Mouse (Mus musculus) kidney, adult 11 months (tissue): ENCODE data around the gene Hddc3.

Experiments
- DNase-seq: peaks from one replicate; pipeline ENCODE4 v3.0.0; 2022

Gene Hddc3

DNA sequence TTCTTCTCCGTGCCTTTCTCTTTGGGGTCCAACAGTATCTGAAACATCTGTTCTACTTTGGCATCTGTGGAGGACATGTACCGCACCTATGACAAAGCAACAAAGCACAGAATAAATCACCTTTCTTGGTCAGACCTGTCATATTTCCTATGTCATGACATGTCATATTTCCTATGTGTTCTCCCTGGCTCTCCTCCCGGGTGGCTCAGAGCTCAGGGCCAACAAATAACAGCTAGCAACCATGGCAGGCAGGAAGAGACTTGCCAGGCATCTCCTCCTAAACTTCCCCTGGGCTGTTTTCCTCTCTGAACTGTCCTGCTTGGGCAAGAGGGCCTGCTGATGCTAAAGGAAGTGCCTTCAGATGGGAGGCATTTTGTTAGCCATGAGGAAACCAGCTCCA is 6.0 kb upstream of the Hddc3 start:
- DNase-seq: no peak

DNA sequence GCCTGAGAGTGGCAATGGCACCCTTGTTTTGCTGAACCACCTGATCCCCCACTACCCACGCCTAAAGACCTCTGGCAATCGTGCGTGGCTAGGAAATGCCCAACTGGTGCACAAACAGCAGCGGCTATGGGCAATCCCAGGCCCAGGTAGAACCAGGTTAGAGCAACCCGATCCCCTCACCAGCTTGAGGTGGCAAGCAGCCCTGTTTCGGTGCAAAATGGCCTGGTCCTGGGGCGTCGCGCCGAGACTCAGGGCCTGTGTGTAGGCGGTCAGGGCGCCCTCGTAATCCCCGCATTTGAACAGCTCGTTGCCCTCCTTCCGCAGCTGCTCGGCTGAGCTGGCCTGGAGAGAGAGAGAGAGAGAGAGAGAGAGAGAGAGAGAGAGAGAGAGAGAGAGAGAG is 3.5 kb upstream of the Hddc3 start:
- DNase-seq: peak; percentile 28

DNA sequence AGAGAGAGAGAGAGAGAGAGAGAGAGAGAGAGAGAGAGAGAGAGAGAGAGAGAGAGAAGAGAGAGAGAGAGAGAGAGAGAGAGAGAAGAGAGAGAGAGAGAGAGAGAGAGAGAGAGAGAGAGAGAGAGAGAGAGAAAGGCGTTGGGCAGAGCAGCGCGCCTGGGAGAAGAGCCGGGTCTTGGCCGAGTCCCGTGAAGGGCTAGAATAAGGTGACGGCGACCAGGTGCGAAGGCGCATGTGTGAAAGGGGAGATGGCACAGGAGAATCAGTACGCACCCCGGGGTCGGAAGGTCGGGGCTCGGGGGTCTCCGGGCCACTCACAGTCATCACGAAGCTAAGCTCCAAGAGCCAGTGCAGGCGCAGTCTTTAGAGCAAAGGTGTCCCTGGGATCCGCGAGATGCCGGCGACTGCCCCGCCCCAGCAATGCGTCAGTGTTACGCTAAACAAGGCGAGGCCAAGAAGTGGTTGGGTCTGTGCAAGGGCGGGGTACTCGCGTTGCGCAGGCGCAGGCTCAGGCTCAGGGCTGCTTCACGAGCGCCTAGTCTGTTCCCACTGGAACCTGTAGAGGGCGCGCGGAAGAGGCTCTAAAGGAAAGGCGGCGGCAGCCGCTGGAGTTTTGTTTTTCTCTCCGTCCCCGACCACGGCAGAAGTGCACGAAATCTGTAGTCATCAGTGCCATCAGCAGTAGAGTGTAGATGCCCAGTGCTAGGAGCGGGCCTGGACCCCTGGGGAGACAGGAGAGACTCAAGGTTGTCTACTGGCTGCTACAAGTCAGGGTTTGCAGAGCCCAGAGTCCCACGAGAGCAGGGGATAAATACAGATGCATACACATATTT is 2.9 kb upstream of the Hddc3 start:
- peak; percentile 98 for DNase-seq

DNA sequence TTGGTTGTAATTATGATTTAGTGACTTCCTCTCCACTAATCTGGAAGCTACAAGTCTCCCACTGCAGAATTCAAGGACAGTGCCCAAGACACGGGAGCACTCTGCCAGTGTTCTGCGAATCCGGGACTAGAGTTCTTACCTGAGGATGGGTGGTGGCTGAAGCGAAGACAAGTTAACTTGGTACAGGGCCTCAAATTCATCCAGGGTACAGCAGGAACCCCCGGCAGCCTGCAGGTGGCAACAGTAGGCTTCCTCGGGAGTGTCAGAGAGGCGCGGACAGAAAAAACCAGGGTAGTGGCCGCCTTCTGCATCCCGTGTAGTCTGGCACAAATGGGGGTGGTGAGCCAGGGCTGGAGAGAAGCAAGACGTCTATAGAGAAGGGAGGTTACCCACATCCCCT is 2.1 kb upstream of the Hddc3 start, which contains the start of gene Unc45a:
Gene Unc45a (minus strand): TSS at position 213 of the 400 bp plus-strand sequence.
- DNase-seq: peak; percentile 77

DNA sequence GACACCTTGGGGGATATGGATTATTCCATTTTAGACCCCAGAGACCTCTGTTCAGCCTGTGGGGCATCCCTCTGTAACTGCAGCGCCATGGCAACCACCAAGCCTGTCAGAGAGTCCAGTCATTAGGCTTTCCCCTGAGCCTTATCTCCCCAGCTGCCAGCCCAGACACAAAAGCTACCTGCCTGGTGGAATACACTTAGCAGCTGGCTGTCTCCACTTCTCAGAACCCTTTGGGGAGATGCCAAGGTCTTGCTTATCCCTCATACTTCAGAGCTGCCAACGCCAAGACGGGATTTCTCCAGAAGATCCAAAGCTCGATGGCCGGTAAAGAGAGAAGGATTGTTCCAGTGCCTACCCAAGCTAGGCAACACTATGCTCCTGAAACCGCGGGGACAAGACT is 1.1 kb upstream of the Hddc3 start:
- no peak for DNase-seq

DNA sequence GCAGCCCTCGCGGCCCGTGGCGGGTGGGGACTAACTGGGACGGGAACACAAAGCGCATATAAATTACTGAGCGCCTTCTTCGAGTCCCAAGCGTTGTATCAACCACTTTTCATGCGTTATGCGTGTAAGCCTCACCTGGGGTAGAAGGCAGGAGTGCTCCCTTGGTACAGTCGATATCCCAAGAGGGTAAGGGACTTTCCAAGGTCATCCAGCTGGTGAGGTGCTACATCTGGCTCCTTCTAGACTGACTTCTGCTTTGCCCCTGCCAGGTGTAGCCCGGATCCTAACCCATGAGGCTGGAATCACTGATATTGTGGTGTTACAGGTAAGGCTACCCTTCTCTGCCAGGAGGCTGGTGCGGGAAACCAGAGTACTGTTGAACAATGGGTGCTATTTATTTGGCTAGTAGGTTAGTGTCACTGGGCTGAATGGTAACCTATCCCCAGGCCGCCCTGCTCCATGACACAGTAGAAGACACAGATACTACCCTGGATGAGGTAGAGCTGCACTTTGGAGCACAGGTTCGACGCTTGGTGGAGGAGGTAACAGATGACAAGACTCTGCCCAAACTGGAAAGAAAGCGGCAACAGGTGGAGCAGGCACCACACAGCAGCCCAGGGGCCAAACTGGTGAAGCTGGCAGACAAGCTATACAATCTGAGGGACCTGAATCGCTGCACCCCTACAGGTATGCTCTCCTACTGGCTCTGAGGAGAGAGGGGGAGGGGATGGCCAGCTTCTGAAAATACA is 540 bp downstream of the Hddc3 start:
- DNase-seq: no peak

DNA sequence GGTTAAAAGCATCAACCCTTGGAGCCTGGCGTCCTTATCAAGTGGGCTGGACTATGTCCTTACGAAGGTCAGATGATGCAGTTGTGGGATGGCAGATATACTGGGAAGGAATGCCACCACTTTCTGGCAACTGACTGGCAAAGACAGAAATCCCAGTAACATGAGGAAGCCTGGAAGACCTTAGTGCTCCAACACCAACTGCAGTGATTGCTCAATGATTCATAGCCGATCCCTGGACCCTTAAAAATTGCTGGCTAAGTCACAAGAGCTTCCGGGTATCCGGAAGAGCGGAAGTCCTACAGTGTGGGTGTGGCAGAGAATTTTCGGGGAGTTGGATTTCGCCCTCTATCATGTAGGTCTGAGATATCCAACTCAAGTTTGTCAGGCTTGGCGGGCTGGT is 3.3 kb downstream of the Hddc3 start:
- no peak for DNase-seq

DNA sequence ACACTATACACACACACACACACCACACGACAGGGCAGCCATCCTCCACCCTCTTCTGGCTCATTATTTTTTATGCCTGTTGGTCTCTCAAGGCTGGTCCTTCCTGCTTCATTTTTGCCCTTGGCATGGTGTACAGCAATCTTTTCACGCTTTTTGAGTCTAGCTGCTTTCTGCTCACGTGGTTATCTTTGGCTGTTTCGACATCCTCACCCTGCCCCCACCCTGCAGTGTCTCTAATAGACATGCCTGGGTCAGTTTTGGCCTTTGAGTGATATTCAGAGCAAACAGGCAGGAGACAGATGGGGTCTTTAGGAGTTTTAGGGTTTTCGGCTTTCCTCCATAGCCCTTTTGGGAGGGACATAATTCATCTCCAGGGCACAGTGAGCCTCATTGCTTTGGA is 3.9 kb downstream of the Hddc3 start:
- DNase-seq: no peak

DNA sequence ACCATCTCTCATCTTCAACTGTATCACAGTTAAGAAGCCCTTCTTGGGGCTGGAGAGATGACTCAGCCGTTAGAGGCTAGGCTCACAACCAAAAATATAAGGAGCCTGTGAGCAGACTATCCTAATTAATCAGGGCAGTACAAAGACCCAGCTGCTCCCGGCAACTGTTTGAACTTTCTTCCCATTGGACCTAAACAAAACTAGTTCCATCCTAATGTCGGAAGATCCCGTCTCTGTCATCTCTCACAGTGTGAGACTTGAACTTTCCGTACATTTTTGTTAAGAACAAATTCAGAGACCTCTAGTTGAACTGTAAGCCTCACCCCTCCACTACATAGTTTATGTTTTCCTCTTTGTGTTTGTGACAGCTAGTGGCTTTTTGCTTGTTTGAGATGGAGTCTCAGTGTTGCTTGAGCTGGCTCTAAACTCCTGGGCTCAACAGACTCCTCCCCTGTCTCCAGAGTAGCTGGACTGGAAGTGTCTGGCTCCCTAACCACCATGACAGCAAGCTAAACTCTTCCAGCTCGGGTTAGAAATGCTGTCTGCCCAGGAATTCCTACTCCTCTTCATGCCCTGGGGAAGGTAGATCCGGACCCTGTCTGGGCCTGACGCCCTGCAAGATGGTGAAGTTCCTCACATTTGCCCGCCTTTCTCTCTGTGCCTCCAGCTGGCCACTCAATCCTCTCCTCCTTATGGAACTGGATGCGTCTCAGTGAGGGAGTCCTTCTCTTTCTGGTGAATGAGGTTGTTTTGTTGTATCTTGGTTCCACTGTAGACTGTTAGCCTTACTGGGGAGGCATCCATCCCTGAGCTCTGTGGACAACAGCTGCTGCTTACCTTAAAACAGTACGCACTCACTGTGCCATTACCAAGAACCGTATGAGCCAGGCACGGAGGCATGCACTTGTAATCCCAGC is 5.0 kb downstream of the Hddc3 start:
- DNase-seq: no peak

DNA sequence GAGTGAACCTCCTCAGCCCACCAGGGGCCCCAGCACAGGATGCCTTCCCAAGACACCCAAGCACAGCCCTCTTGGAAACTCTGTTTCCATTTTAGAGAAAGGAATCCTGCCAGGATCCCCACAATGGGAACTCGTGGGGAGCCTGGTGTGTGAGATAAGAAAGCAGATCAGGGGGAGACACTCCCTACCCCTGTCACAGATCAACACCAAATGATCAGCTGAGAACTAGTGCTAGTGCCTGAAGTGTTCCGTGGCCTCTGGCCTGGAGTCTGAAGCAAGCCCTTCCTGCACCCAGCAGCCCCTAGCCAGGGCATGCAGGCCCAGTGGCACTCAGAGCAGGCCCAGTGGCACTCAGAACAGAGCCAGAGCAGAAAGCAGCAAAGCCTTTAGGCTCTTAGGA is 7.9 kb downstream of the Hddc3 start:
- no peak for DNase-seq

DNA sequence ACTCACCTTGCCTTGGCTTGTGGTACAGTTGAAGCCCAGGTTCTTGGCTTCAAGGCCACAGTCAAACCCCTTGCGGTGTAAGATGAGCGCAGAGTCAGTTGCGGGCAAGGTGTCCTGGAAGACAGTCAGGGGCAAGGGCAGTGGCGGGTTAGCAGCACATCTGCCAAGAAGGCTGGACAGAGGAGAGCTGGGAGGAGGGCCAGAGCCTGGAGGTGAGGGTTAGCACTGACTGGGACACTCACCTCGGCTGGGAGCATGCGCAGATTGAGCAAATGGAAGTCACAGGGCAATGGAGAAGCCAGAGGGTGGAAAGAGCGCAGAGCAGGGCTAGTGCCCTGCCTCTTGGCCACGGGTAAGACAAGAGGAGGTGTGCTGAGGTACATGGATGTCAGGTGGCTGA is 10.0 kb downstream of the Hddc3 start:
- no peak for DNase-seq

DNA sequence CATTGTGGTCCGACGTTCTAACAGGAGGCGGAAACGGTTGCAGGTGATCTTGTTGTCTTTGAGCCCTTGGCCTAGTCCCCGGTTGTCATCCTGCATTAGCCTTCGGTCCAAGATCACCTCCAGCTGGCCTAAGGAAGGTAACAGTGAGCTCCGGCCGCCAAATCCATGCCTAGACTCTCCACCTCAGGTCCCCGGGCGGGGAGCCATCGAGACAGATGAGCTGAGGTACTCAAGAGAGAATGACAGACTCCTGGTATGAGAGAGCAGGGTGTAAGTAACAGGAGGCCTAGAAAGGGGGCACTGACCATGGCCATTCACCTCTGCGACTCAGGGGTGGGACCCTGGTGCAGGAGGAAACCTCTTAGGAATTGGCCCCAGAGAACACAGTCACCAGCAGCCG is 13.4 kb downstream of the Hddc3 start:
- DNase-seq: no peak

DNA sequence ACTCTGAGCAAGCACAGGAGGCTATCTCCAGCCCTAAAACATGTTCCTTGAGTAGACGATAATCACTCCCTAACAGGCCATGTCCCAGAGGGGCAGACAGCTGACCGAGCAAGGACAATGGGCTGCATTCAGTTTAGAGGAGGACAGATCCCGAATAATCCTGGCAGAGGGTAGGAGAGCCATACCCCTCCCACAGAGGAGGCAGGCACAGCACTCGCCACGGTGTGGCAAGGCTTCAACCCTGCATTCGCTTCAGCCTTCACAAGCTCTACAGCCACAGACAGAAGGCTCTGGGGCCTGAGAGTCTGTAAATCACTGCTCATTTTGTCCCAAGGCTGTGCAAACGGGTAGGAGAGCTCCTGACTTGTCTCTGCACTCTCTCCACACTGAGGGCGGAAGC is 14.3 kb downstream of the Hddc3 start:
- DNase-seq: no peak

DNA sequence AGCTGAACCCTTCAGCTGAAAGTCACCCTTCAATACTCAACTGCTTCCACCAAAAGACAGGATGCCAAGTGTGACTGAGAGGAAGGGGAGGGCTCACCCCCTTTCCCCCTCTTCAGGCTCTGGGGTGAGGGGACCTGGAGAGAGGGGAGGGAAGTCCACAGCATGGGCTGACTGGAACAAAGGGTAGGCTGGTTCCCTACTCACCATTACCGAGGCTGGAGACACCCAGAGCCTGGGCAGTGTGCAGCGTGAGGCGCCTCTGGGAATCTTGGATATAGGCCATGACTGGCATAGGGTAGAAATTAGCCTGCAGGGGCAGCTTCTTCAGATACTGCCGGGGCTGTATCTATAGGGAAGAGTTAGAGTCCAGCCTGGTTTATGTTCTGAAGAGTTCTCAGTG is 15.1 kb downstream of the Hddc3 start:
- no peak for DNase-seq

DNA sequence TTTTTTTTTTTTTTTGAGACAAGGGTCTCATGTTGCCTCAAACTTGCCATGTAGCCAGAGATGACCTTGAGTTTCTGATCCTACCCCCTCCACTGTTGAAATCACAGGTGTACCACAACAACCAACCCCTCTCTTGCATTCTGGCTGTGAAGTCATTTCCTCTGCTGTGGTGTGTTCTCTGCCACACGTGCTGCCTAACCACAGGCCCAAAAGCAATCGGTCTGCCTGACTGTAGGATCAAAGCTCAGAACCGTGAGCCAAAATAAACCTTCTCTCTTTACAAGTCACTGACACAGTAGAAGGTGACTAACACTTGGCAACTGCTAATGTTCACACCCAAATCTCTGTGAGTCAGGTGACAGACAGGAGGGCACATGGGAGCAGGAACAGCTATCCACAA is 17.5 kb downstream of the Hddc3 start:
- DNase-seq: no peak

DNA sequence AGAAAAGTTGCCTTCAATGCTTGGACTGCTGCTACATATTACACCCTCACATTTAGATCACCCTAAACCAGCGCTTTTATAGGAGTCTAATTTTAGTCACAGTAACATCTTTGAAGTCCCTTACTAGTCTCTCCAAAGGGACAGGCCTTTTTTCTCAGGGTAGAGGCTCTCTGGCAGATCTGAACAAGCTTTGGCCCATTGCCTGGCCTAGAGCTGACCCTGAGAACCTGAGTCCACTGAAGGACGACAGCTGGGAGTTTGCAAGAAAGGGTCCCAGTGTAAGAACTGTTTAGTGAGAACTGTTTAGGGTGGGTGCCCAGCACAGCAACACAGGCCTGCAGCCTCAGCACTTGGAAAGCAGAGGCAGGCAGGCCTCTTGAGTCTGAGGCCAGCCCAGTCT is 22.9 kb downstream of the Hddc3 start:
- DNase-seq: no peak

DNA sequence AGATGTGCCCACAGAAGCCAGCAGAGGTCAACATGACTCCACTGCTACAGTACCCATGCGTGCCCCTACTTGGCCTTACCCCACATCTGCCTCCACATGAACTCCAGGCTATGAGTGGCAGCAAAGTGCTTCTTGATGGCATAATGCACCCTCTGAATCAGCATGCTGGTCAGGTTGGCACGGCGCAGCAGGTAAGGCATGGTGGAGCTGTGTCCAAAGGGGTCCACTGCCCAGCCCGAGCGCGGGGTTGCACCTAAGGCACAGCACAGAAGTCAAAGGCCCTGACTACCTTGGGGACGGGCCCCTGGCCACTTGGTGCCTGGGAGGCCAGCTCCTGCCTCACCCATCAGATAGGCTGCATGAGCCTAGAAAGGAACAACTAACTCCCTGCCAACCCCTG is 24.3 kb downstream of the Hddc3 start:
- no peak for DNase-seq

DNA sequence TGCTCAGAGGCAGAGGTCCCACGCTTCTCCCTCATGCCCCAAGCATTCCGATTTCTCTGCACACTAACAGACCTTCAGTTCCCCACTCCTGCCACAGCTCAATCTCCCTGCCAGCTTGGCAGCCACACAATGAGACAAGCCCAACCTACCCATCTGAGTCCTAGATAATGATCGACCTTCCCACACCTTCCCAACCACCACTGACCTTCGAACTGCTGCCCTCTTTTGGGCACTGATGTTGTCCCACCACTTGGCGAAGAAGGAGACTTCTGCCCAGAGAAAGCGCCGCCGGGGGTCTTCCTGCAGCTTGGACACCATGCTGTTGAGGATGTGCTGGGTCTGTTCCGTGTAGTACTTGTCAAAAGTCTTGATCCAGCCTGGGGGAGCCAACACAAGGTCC is 25.1 kb downstream of the Hddc3 start:
- no peak for DNase-seq

DNA sequence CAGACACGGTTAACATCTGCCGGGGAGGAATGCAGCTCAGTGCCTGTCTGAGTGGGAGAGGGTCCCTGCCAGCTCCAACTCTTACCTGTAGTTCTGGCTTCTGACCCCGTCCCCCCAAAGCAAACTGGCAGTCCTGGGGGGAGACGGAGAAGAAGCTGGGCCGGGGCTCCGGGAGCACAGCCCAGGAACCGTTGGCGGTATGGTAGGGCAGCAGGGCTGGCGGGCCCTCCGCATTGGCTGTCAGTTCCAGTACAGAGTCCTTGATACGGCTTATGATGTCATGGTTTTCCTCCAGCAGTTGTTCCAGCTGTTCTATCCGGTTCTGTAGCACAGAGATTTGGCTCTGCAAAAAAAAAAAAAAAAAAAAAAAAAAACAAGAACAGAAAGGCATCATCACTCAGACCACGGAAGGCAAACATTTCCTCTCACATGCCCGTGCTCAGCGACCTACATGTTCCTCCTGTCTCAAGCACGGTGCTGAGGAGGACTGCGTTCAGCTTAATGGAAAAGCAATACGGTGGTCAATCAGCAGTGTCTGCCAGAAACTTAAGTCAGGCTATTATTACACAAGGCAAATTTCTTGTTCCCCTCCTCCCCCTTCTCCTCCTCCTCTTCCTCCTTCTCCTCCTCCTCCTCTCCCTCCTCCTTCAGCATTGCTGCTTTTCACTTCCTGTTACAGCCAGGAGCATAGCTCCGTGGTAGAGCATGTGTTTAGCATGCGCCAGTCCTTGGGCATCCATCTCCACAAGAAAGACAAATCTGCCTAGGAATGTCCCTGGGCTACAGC is 25.9 kb downstream of the Hddc3 start:
- no peak for DNase-seq

DNA sequence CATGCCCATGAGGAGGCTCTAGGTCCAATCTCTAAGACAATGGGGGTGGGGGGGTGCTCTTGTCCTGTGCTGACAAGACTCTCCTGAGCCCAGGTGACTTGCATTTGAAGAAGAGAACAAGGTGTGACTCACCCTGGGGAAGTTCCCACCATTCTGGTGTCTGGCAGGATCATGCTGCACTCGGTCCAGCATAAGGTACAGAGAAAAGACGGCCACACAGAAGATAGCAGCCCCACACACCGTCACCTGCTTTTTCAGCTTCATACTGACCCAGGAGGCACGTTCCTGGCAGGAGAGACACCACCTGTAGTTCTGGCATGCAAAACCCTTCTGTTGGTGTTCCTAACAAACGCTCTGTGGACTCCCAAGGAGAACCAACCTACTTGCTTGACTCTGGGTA is 26.6 kb downstream of the Hddc3 start:
- no peak for DNase-seq

DNA sequence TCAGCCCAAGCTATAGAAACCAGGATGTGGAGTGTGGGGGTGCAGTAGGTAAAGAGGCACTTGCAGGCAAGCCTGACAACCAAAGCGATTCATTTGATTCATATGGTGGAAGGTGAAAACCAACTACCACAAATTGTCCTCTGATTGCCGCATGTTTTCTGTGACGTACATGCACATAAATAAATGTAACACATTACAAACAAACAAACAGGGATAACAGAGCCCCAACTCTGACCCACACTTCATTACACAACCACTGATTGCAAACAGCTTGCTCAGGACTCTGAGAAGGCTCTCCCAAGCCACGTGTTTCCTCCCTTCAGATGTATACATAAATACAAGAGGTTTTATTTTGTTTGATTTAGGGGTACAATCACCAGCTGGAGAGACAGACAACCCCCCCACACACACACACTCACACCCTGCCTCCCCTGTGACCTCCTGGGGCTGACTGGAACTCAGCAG is 27.1 kb downstream of the Hddc3 start:
- DNase-seq: no peak

DNA sequence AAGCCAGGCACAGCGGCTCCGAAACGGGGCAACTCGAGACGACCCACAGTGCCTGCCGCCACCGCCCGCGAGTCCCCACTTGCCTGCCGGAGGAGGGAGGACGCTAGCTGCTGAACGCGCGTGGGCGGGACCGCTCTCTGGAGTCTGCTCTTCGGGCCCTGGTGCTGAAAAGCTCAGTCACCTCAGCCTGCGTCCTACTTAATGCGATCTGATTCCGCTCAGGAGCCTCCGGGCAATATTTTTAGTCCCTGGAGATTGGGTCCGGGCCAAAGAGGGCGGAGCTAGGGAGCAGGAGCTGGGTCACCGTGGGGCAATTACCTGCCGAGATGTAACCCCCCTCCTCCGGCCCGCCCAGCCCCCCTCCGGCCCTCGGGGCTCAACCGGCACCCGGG is 27.7 kb downstream of the Hddc3 start:
- DNase-seq: peak; percentile 81
